ENCODE assay signal across 12 mouse cellular contexts in genomic region chr13:41707811-41708210, GRCm38 (mm10).
"Had no signal": no experiment of that assay in that cellular context is flagged by ENCODE, and none has a peak within 500 bp of the region (broad histone marks: within the 10 kb centered on the region; RNA-seq: fewer than 3 reads in every experiment).

No protein-coding gene starts in this region.

- H3K27me3 ChIP-seq: limb, embryonic 13.5 days; midbrain, embryonic 12.5 days; neural tube, embryonic 13.5 days had no signal

- ATAC-seq: midbrain, embryonic 16.5 days had no signal

- H3K36me3 ChIP-seq: limb, embryonic 13.5 days; midbrain, embryonic 12.5 days; neural tube, embryonic 13.5 days had no signal

- H3K9me3 ChIP-seq: limb, embryonic 13.5 days; midbrain, embryonic 12.5 days; neural tube, embryonic 13.5 days had no signal

- H3K4me1 ChIP-seq: midbrain, embryonic 12.5 days had no signal

- H3K4me2 ChIP-seq: limb, embryonic 13.5 days; midbrain, embryonic 12.5 days; neural tube, embryonic 13.5 days had no signal

- H3K9ac ChIP-seq: limb, embryonic 13.5 days; liver, embryonic 14.5 days; midbrain, embryonic 12.5 days; neural tube, embryonic 13.5 days had no signal

- H3K27ac ChIP-seq: limb, embryonic 13.5 days; liver, embryonic 14.5 days; midbrain, embryonic 12.5 days; neural tube, embryonic 13.5 days had no signal

- DNase-seq: kidney, postnatal 14 days; left cerebral cortex, postnatal 4 days; lung, adult 18-20 months; retina, postnatal 1 day; right cerebral cortex, postnatal 14 days; thymus, adult 18-20 months; thymus, postnatal 14 days had no signal

- H3K4me3 ChIP-seq: limb, embryonic 13.5 days; midbrain, embryonic 12.5 days; neural tube, embryonic 13.5 days had no signal
